Mouse (Mus musculus): ENCODE results near the gene Zfp281. TPM values are rescaled to one million over a fixed set of nuclear protein-coding genes. Genes with fewer than 3 reads are reported as not detected.

Gene Zfp281
- polyA plus RNA-seq, 1 experiment, result 12.6 TPM

- no peak for TF ChIP-seq POLR2A (IDR thresholded peaks at IDR 0.05; ENCODE audit: borderline replicate concordance, insufficient read depth, low read length)
- no peak for TF ChIP-seq CTCF (IDR thresholded peaks at IDR 0.05; ENCODE audit: borderline replicate concordance, insufficient read depth, low read depth, low read length)
- no peaks in the 10 kb centered on the region for H3K4me1 ChIP-seq (ENCODE audit: control insufficient read depth, insufficient read depth, low read length)
- H3K27ac ChIP-seq (ENCODE audit: insufficient read depth, low read length), result no peak overlapping the region
- no peak for DNase-seq
- no peaks in the 10 kb centered on the region for H3K27me3 ChIP-seq (ENCODE audit: control insufficient read depth, insufficient read depth, low read length)
- H3K4me3 ChIP-seq (replicated peaks; ENCODE audit: insufficient read depth, low read depth, low read length), result no peak overlapping the region
- 87% methylated on average over 4 of the region's 4 CpGs for WGBS
These were observed 20.5 kb upstream of the Zfp281 start for GRCm38 (mm10) chr1:136604190-136604589.

- no peak for DNase-seq
- no peak for TF ChIP-seq POLR2A (IDR thresholded peaks at IDR 0.05; ENCODE audit: borderline replicate concordance, insufficient read depth, low read length)
- no peak overlapping the region for H3K27ac ChIP-seq (ENCODE audit: insufficient read depth, low read length)
- 87% methylated on average over 9 of the region's 9 CpGs for WGBS
- H3K4me1 ChIP-seq (ENCODE audit: control insufficient read depth, insufficient read depth, low read length), result no peaks in the 10 kb centered on the region
- H3K4me3 ChIP-seq (replicated peaks; ENCODE audit: insufficient read depth, low read depth, low read length), result no peak overlapping the region
- H3K27me3 ChIP-seq (ENCODE audit: control insufficient read depth, insufficient read depth, low read length), result no peaks in the 10 kb centered on the region
These were observed 18.9 kb upstream of the Zfp281 start for GRCm38 (mm10) chr1:136605790-136606189.

- TF ChIP-seq POLR2A (IDR thresholded peaks at IDR 0.05; ENCODE audit: borderline replicate concordance, insufficient read depth, low read length) (no peak), CTCF (IDR thresholded peaks at IDR 0.05; ENCODE audit: borderline replicate concordance, insufficient read depth, low read depth, low read length) (no peak)
- Histone ChIP-seq H3K4me1 (ENCODE audit: control insufficient read depth, insufficient read depth, low read length) (no peaks in the 10 kb centered on the region), H3K27me3 (ENCODE audit: control insufficient read depth, insufficient read depth, low read length) (no peaks in the 10 kb centered on the region; the same call in 1 of the 2 replicates), H3K27ac (ENCODE audit: insufficient read depth, low read length) (no peak overlapping the region), H3K4me3 (replicated peaks; ENCODE audit: insufficient read depth, low read depth, low read length) (no peak overlapping the region)
- DNase-seq, result no peak
- WGBS, result 91% methylated on average over 4 of the region's 4 CpGs
These were observed 18.4 kb upstream of the Zfp281 start for GRCm38 (mm10) chr1:136606278-136606677.

DNA sequence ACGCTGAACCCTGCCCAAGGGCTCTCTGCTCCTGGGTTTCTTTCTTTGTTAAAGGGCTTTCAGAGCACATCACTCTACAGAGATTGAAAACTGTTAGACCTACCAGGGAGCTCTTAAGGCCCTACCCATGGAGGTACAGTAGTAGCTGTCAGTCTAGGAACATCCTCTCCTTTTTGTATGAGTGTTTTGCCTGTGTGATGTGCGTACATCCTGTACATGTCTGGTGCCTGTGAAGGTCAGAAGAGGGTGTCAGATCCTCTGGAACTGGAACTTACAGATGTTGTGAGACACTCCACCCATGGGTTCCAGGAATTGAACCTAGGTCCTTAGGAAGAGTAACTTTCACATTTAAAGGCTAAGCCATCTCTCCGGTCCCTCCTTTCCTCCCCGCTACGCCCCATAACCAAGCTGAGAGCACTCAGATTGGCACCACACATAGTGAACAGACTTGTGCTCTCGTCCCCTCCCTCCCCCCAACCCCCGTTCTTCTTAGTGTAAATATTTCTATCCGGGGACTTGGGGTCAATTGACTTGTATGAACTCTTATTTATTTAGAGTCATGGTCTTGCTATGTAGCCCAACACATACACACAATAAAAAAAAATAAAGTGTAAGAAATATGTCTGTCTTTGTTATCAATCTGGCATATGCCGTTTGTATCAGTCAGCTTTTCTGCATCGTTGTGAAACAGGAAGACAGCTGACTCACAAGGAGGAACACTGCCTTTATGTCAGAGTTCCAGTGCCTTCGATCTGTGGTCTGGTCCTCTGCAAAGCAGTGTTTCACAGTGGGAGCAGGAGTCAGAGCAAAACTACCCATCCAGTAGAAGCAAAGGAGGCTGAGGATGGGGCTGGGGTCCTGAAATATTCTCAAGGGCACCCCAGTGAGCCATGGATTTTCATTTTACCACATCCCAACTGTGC lies 16.1 kb upstream of the Zfp281 start:
- DNase-seq, result no peak
- no peaks in the 10 kb centered on the region; the same call in 1 of the 2 replicates for H3K27me3 ChIP-seq (ENCODE audit: control insufficient read depth, insufficient read depth, low read length)
- H3K4me1 ChIP-seq (ENCODE audit: control insufficient read depth, insufficient read depth, low read length), result no peaks in the 10 kb centered on the region
- H3K4me3 ChIP-seq (replicated peaks; ENCODE audit: insufficient read depth, low read depth, low read length), result no peak overlapping the region
- 84% methylated on average over 11 of the region's 11 CpGs for WGBS
- no peak for TF ChIP-seq CTCF (IDR thresholded peaks at IDR 0.05; ENCODE audit: borderline replicate concordance, insufficient read depth, low read depth, low read length)
- TF ChIP-seq POLR2A (IDR thresholded peaks at IDR 0.05; ENCODE audit: borderline replicate concordance, insufficient read depth, low read length), result no peak
- no peak overlapping the region for H3K27ac ChIP-seq (ENCODE audit: insufficient read depth, low read length)

- 85% methylated on average over 9 of the region's 9 CpGs for WGBS
- Histone ChIP-seq H3K4me1 (ENCODE audit: control insufficient read depth, insufficient read depth, low read length) (no peaks in the 10 kb centered on the region), H3K27ac (ENCODE audit: insufficient read depth, low read length) (no peak overlapping the region), H3K4me3 (replicated peaks; ENCODE audit: insufficient read depth, low read depth, low read length) (no peak overlapping the region), H3K27me3 (ENCODE audit: control insufficient read depth, insufficient read depth, low read length) (no peaks in the 10 kb centered on the region; the same call in 1 of the 2 replicates)
- no peak for DNase-seq
- TF ChIP-seq POLR2A (IDR thresholded peaks at IDR 0.05; ENCODE audit: borderline replicate concordance, insufficient read depth, low read length), result no peak
- TF ChIP-seq CTCF (IDR thresholded peaks at IDR 0.05; ENCODE audit: borderline replicate concordance, insufficient read depth, low read depth, low read length), result no peak
These were observed 12.9 kb upstream of the Zfp281 start for GRCm38 (mm10) chr1:136611803-136612202.

- no peak overlapping the region for H3K27ac ChIP-seq (ENCODE audit: insufficient read depth, low read length)
- 61% methylated on average over 6 of the region's 6 CpGs for WGBS
- no peaks in the 10 kb centered on the region for H3K4me1 ChIP-seq (ENCODE audit: control insufficient read depth, insufficient read depth, low read length)
- TF ChIP-seq CTCF (IDR thresholded peaks at IDR 0.05; ENCODE audit: borderline replicate concordance, insufficient read depth, low read depth, low read length) (no peak), POLR2A (IDR thresholded peaks at IDR 0.05; ENCODE audit: borderline replicate concordance, insufficient read depth, low read length) (no peak)
- no peaks in the 10 kb centered on the region; the same call in 1 of the 2 replicates for H3K27me3 ChIP-seq (ENCODE audit: control insufficient read depth, insufficient read depth, low read length)
- DNase-seq, result no peak
- no peak overlapping the region for H3K4me3 ChIP-seq (replicated peaks; ENCODE audit: insufficient read depth, low read depth, low read length)
These were observed 11.4 kb upstream of the Zfp281 start for GRCm38 (mm10) chr1:136613300-136613751.

GRCm38 (mm10) chr1:136614748-136615440 lies 9.8 kb upstream of the Zfp281 start:
- WGBS, result 90% methylated on average over 11 of the region's 11 CpGs
- H3K4me3 ChIP-seq (replicated peaks; ENCODE audit: insufficient read depth, low read depth, low read length), result no peak overlapping the region
- H3K27me3 ChIP-seq (ENCODE audit: control insufficient read depth, insufficient read depth, low read length), result no peaks in the 10 kb centered on the region; the same call in 1 of the 2 replicates
- TF ChIP-seq CTCF (IDR thresholded peaks at IDR 0.05; ENCODE audit: borderline replicate concordance, insufficient read depth, low read depth, low read length) (no peak), POLR2A (IDR thresholded peaks at IDR 0.05; ENCODE audit: borderline replicate concordance, insufficient read depth, low read length) (no peak)
- no peak for DNase-seq
- no peak overlapping the region for H3K27ac ChIP-seq (ENCODE audit: insufficient read depth, low read length)
- H3K4me1 ChIP-seq (ENCODE audit: control insufficient read depth, insufficient read depth, low read length), result no peaks in the 10 kb centered on the region
